Mouse (Mus musculus): Measurements from ENCODE around the gene Dlg2.

DNA sequence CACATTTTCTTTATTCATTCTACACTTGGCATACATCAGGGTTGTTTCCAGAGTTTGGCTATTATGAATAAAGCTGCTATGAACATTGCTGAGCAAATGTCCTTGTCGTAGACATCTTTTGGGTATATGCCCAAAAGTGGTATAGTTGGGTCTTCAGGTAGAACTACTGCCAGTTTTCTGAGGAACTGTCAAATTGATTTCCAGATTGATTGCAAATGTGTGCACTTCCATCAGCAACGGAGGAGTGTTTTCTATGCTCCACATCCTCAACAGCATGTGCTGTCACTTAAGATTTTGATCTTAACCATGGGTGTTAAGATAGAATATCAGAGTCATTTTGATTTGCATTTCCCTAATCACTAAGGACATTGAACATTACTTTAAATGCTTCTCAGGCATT, 1486.5 kb downstream of the Dlg2 start:
- TF ChIP-seq CTCF (IDR thresholded peaks at IDR 0.05; ENCODE audit: low read depth, low read length) (no peak), POLR2AphosphoS5 (IDR thresholded peaks at IDR 0.05; ENCODE audit: insufficient replicate concordance, low read depth, low read length) (no peak), GATA1 (IDR thresholded peaks at IDR 0.05; ENCODE audit: borderline replicate concordance, low read length) (no peak), GATA2 (IDR thresholded peaks at IDR 0.05; ENCODE audit: borderline replicate concordance, low read depth, low read length) (no peak), TAL1 (conservative IDR thresholded peaks at IDR 0.05; ENCODE audit: low read depth, low read length) (no peak)

Measured in G1E (cell line).